ENCODE assay signal across 16 mouse cellular contexts in genomic region chr5:120459133-120459532, GRCm38 (mm10). TPM values are rescaled to one million over a fixed set of nuclear protein-coding genes. Genes with fewer than 3 reads are reported as not detected.
DNase-seq lines count a peak whose midpoint lies in the region; ATAC-seq and TF ChIP-seq lines count a peak whose summit lies in the region.
"Had no signal": no experiment of that assay in that cellular context is flagged by ENCODE, and none has a peak within 500 bp of the region (broad histone marks: within the 10 kb centered on the region; RNA-seq: fewer than 3 reads in every experiment).

No protein-coding gene starts in this region.

- no peaks in the 10 kb centered on the region for H3K27me3 ChIP-seq in hindbrain, embryonic 14.5 days (ENCODE audit: control insufficient read depth, insufficient read depth, low read length)
- no peaks in the 10 kb centered on the region for H3K27me3 ChIP-seq in hindbrain, embryonic 11.5 days (ENCODE audit: control insufficient read depth, insufficient read depth, low read length)
- H3K27me3 ChIP-seq in testis, adult 2 months (ENCODE audit: control insufficient read depth, insufficient read depth, low read length): no peaks in the 10 kb centered on the region
- H3K27me3 ChIP-seq: stomach, embryonic 15.5 days had no signal

- no peaks in the 10 kb centered on the region for H3K36me3 ChIP-seq in hindbrain, embryonic 14.5 days (replicated peaks; ENCODE audit: control insufficient read depth, insufficient read depth)
- H3K36me3 ChIP-seq in hindbrain, embryonic 11.5 days (ENCODE audit: control insufficient read depth, insufficient read depth, low read length): no peaks in the 10 kb centered on the region
- no peaks in the 10 kb centered on the region for H3K36me3 ChIP-seq in testis, adult 2 months (ENCODE audit: control insufficient read depth, insufficient read depth, low read length)
- H3K36me3 ChIP-seq: liver, embryonic 15.5 days; neural tube, embryonic 15.5 days; stomach, embryonic 15.5 days had no signal

- H3K4me1 ChIP-seq in hindbrain, embryonic 14.5 days (replicated peaks; ENCODE audit: control insufficient read depth, insufficient read depth, low read length): no peaks in the 10 kb centered on the region
- H3K4me1 ChIP-seq in hindbrain, embryonic 11.5 days (replicated peaks; ENCODE audit: control insufficient read depth, insufficient read depth, low read length): no peaks in the 10 kb centered on the region
- peaks cover 13% of the 10 kb centered on the region for H3K4me1 ChIP-seq in testis, adult 2 months (ENCODE audit: control insufficient read depth, insufficient read depth, low read length)
- H3K4me1 ChIP-seq: liver, embryonic 15.5 days had no signal

- no peak for TF ChIP-seq POLR2A in testis, adult 2 months (IDR thresholded peaks at IDR 0.05; ENCODE audit: control insufficient read depth, low read depth, low read length)

- H3K4me2 ChIP-seq in hindbrain, embryonic 14.5 days (replicated peaks): no peak overlapping the region
- H3K4me2 ChIP-seq in hindbrain, embryonic 11.5 days (replicated peaks; ENCODE audit: low read depth, low read length): no peak overlapping the region
- H3K4me2 ChIP-seq: liver, embryonic 15.5 days; neural tube, embryonic 15.5 days; stomach, embryonic 15.5 days had no signal

- 0 out of 2 replicates have a peak, but pooled peaks have one; percentile 6 for ATAC-seq in hindbrain, embryonic 14.5 days (ENCODE audit: low FRiP score)
- no peak for ATAC-seq in hindbrain, embryonic 11.5 days (ENCODE audit: low FRiP score)
- ATAC-seq: forebrain, postnatal 0 days; intestine, postnatal 0 days had no signal

- H3K4me3 ChIP-seq in hindbrain, embryonic 14.5 days (replicated peaks; ENCODE audit: low read length): no peak overlapping the region
- H3K4me3 ChIP-seq in hindbrain, embryonic 11.5 days (ENCODE audit: low read depth, low read length): no peak overlapping the region
- no peak overlapping the region for H3K4me3 ChIP-seq in testis, adult 2 months (ENCODE audit: control insufficient read depth, low read depth, low read length)
- H3K4me3 ChIP-seq: liver, embryonic 15.5 days; neural tube, embryonic 15.5 days; stomach, embryonic 15.5 days had no signal

- 80% methylated on average over 10 of the region's 10 CpGs for WGBS in hindbrain, embryonic 14.5 days
- 74% methylated on average over 10 of the region's 10 CpGs for WGBS in hindbrain, embryonic 11.5 days

- H3K9ac ChIP-seq in hindbrain, embryonic 14.5 days: no peak overlapping the region
- H3K9ac ChIP-seq in hindbrain, embryonic 11.5 days (ENCODE audit: low read depth, low read length): no peak overlapping the region
- H3K9ac ChIP-seq: forebrain, postnatal 0 days; liver, embryonic 15.5 days; neural tube, embryonic 15.5 days; stomach, embryonic 15.5 days had no signal

- no peak for DNase-seq in hindbrain, embryonic 14.5 days (ENCODE audit: low spot score)
- DNase-seq in hindbrain, embryonic 11.5 days (ENCODE audit: low spot score): no peak
- DNase-seq in testis, postnatal 14 days (ENCODE audit: low spot score): no peak
- DNase-seq in c-Kit-positive CD71-positive TER-119-negative erythroid progenitor cells, embryonic 14.5 days (ENCODE audit: low read depth): peak; percentile 31
- peak; percentile 65 for DNase-seq in testis, postnatal 10 days (ENCODE audit: low spot score)
- DNase-seq in right cerebral cortex, postnatal 10 days (ENCODE audit: low spot score in 2 of 2): no peak
- DNase-seq: forebrain, postnatal 0 days; lung, postnatal 36 days; right cerebral cortex, postnatal 4 days had no signal

- no peaks in the 10 kb centered on the region for H3K9me3 ChIP-seq in hindbrain, embryonic 14.5 days (ENCODE audit: control insufficient read depth, low read length)
- no peaks in the 10 kb centered on the region for H3K9me3 ChIP-seq in hindbrain, embryonic 11.5 days (ENCODE audit: control insufficient read depth, low read length)
- H3K9me3 ChIP-seq: liver, embryonic 15.5 days; neural tube, embryonic 15.5 days; stomach, embryonic 15.5 days had no signal

- TF ChIP-seq CTCF in testis, adult 2 months (IDR thresholded peaks at IDR 0.05; ENCODE audit: control insufficient read depth, insufficient read depth, insufficient replicate concordance, low read depth, low read length): 0 out of 2 replicates have a peak, but pooled peaks have one; percentile 1

- H3K27ac ChIP-seq in hindbrain, embryonic 14.5 days: no peak overlapping the region
- H3K27ac ChIP-seq in hindbrain, embryonic 11.5 days (ENCODE audit: low read depth, low read length): no peak overlapping the region
- no peak overlapping the region for H3K27ac ChIP-seq in testis, adult 2 months (ENCODE audit: control insufficient read depth, insufficient read depth, low read depth, low read length)
- H3K27ac ChIP-seq: liver, embryonic 15.5 days; neural tube, embryonic 15.5 days; stomach, embryonic 15.5 days had no signal

RNA-seq across cellular contexts. Expression of gene Sdsl, which starts 13.5 kb away (rescaled TPM):
- polyA plus RNA-seq in hindbrain, embryonic 14.5 days (2014; fragmentation: Nextera tagmentation; extraction: Ambion mirVana): 6.1 and 7.7 TPM in 2 replicates
- 5.8 and 6.7 TPM in 2 replicates for polyA plus RNA-seq in hindbrain, embryonic 11.5 days (2014; fragmentation: Nextera tagmentation; extraction: Ambion mirVana)
- polyA plus RNA-seq in testis, adult 2 months (2012; rRNA removed): 4.9 and 6.1 TPM in 2 replicates

RNA-seq across cellular contexts. Expression of gene Sds, which starts 17.2 kb away (rescaled TPM):
- not detected in 2 replicates for polyA plus RNA-seq in hindbrain, embryonic 14.5 days (2014; fragmentation: Nextera tagmentation; extraction: Ambion mirVana)
- polyA plus RNA-seq in hindbrain, embryonic 11.5 days (2014; fragmentation: Nextera tagmentation; extraction: Ambion mirVana): not detected in 2 replicates
- polyA plus RNA-seq in testis, adult 2 months (2012; rRNA removed): 0.75 and 1.1 TPM in 2 replicates
- polyA plus RNA-seq: embryonic facial prominence, embryonic 14.5 days; forebrain, postnatal 0 days; heart, embryonic 14.5 days; intestine, postnatal 0 days; neural tube, embryonic 15.5 days had no signal

RNA-seq across cellular contexts. Expression of gene Lhx5, which starts 27.6 kb away (rescaled TPM):
- polyA plus RNA-seq in hindbrain, embryonic 14.5 days (2014; fragmentation: Nextera tagmentation; extraction: Ambion mirVana): 20.4 and 23.1 TPM in 2 replicates
- polyA plus RNA-seq in hindbrain, embryonic 11.5 days (2014; fragmentation: Nextera tagmentation; extraction: Ambion mirVana): 36.1 and 41.6 TPM in 2 replicates
- 0.10 and 0.14 TPM in 2 replicates for polyA plus RNA-seq in testis, adult 2 months (2012; rRNA removed)
- polyA plus RNA-seq: embryonic facial prominence, embryonic 14.5 days; heart, embryonic 14.5 days; liver, embryonic 15.5 days had no signal

RNA-seq across cellular contexts. Expression of gene Plbd2, which starts 44.3 kb away (rescaled TPM):
- polyA plus RNA-seq in hindbrain, embryonic 14.5 days (2014; fragmentation: Nextera tagmentation; extraction: Ambion mirVana): 26.8 and 28.8 TPM in 2 replicates
- 20.5 and 22.1 TPM in 2 replicates for polyA plus RNA-seq in hindbrain, embryonic 11.5 days (2014; fragmentation: Nextera tagmentation; extraction: Ambion mirVana)
- polyA plus RNA-seq in testis, adult 2 months (2012; rRNA removed): 80.7 and 86.2 TPM in 2 replicates

RNA-seq across cellular contexts. Expression of gene Slc8b1, which starts 51.8 kb away (rescaled TPM):
- polyA plus RNA-seq in hindbrain, embryonic 14.5 days (2014; fragmentation: Nextera tagmentation; extraction: Ambion mirVana): 1.3 and 1.4 TPM in 2 replicates
- polyA plus RNA-seq in hindbrain, embryonic 11.5 days (2014; fragmentation: Nextera tagmentation; extraction: Ambion mirVana): 1.5 and 2.1 TPM in 2 replicates
- 3.2 and 3.4 TPM in 2 replicates for polyA plus RNA-seq in testis, adult 2 months (2012; rRNA removed)

Comparison
In these comparisons a context has a peak if more than half of its experiments do, and no peak if none do; other contexts are left out.
1. DNase-seq: peak in c-Kit-positive CD71-positive TER-119-negative erythroid progenitor cells, embryonic 14.5 days (single experiment) and testis, postnatal 10 days (single experiment); none in hindbrain, embryonic 14.5 days (single experiment), hindbrain, embryonic 11.5 days (single experiment), testis, postnatal 14 days (single experiment) and right cerebral cortex, postnatal 10 days (0 of 2).
2. RNA of gene Lhx5, which starts 27.6 kb away (polyA plus RNA-seq): 36.1 to 41.6 TPM in hindbrain, embryonic 11.5 days and 20.4 to 23.1 TPM in hindbrain, embryonic 14.5 days; 0.10 to 0.14 TPM in testis, adult 2 months; every median in the first group is over 10 times any median in the second.